Mouse (Mus musculus): ENCODE results near the gene Efcab8. TPM values are rescaled to one million over a fixed set of nuclear protein-coding genes. Genes with fewer than 3 reads are reported as not detected.
"Not testable (repeated sequence)": the region's sequence is repeated elsewhere in the genome, so short reads cannot be mapped to it uniquely, and the experiment has no call there.

Efcab8 gene
- polyA plus RNA-seq, 1 experiment = 0.10 TPM

GRCm38 (mm10) chr2:153822005-153822543 lies 42.3 kb downstream of the Efcab8 start:
- Histone ChIP-seq H3K4me1 (ENCODE audit: control insufficient read depth, insufficient read depth, insufficient read length, low read length) (no peaks in the 10 kb centered on the region), H3K36me3 (ENCODE audit: control insufficient read depth, insufficient read depth, low read length) (no peaks in the 10 kb centered on the region), H3K27me3 (ENCODE audit: control insufficient read depth, insufficient read depth, low read length) (no peaks in the 10 kb centered on the region), H3K27ac (ENCODE audit: insufficient read depth, low read depth, low read length) (no peak overlapping the region), H3K4me3 (ENCODE audit: low read depth, low read length) (no peak overlapping the region)
- 44% methylated on average over 2 of the region's 2 CpGs for WGBS
- no peak for TF ChIP-seq CTCF (IDR thresholded peaks at IDR 0.05; ENCODE audit: extremely low read depth, insufficient read length, insufficient replicate concordance, low read depth, low read length)

DNA sequence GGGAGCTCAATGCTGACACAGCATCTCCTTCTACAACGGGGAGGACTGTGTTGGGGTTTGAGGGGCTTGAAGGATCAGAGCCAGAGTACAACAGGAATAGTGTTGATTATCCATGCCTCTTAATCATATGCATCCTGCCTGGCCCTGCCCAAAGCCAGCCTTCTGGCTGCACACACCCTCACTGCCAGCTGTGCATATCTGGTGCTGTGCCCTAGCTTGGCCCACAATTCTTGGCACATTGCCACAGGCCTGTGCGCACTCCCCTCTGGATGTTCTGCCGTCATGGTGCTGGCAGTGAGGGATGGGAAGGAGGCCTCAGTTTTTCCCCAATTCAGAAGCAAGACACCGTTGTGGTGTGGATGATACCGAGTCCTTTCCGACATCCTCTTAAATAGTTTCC lies 44.9 kb downstream of the Efcab8 start:
- 62% methylated on average over 6 of the region's 6 CpGs for WGBS
- no peaks in the 10 kb centered on the region for H3K36me3 ChIP-seq (ENCODE audit: control insufficient read depth, insufficient read depth, low read length)
- no peaks in the 10 kb centered on the region for H3K4me1 ChIP-seq (ENCODE audit: control insufficient read depth, insufficient read depth, insufficient read length, low read length)
- no peak overlapping the region for H3K4me3 ChIP-seq (ENCODE audit: low read depth, low read length)
- H3K27ac ChIP-seq (ENCODE audit: insufficient read depth, low read depth, low read length) = no peak overlapping the region
- TF ChIP-seq CTCF (IDR thresholded peaks at IDR 0.05; ENCODE audit: extremely low read depth, insufficient read length, insufficient replicate concordance, low read depth, low read length) (no peak), POLR2A (IDR thresholded peaks at IDR 0.05; ENCODE audit: low read depth, low read length) (no peak)
- H3K27me3 ChIP-seq (ENCODE audit: control insufficient read depth, insufficient read depth, low read length) = no peaks in the 10 kb centered on the region

DNA sequence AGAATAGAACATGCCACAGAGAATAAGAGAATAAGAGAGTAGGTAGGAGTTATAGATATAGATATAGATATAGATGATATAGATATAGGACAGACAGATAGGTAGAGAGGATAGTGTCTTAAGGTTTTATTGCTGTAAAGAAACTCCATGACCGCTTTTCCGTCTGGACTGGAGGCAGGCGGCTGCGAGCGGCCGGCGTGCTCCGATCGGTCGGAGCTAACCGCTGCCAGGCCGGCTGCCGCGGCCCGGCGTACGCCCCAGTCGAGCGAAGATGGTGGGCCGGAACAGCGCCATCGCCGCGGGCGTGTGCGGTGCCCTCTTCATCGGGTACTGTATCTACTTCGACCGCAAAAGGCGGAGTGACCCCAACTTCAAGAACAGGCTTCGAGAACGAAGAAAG lies 46.2 kb downstream of the Efcab8 start:
- H3K27me3 ChIP-seq (ENCODE audit: control insufficient read depth, insufficient read depth, low read length); H3K4me1 ChIP-seq (ENCODE audit: control insufficient read depth, insufficient read depth, insufficient read length, low read length); H3K4me3 ChIP-seq (ENCODE audit: low read depth, low read length); H3K36me3 ChIP-seq (ENCODE audit: control insufficient read depth, insufficient read depth, low read length); H3K27ac ChIP-seq (ENCODE audit: insufficient read depth, low read depth, low read length): not testable (repeated sequence)
- WGBS = 62% methylated on average over 32 of the region's 32 CpGs

GRCm38 (mm10) chr2:153827171-153827830 lies 47.6 kb downstream of the Efcab8 start:
- 71% methylated on average over 8 of the region's 8 CpGs for WGBS
- Histone ChIP-seq H3K36me3 (ENCODE audit: control insufficient read depth, insufficient read depth, low read length) (no peaks in the 10 kb centered on the region), H3K4me3 (ENCODE audit: low read depth, low read length) (no peak overlapping the region), H3K27ac (ENCODE audit: insufficient read depth, low read depth, low read length) (no peak overlapping the region), H3K4me1 (ENCODE audit: control insufficient read depth, insufficient read depth, insufficient read length, low read length) (no peaks in the 10 kb centered on the region), H3K27me3 (ENCODE audit: control insufficient read depth, insufficient read depth, low read length) (no peaks in the 10 kb centered on the region)
- TF ChIP-seq POLR2A (IDR thresholded peaks at IDR 0.05; ENCODE audit: low read depth, low read length) (no peak), CTCF (IDR thresholded peaks at IDR 0.05; ENCODE audit: extremely low read depth, insufficient read length, insufficient replicate concordance, low read depth, low read length) (no peak)

- 75% methylated on average over 7 of the region's 7 CpGs for WGBS
- Histone ChIP-seq H3K36me3 (ENCODE audit: control insufficient read depth, insufficient read depth, low read length) (no peaks in the 10 kb centered on the region), H3K4me3 (ENCODE audit: low read depth, low read length) (no peak overlapping the region), H3K27ac (ENCODE audit: insufficient read depth, low read depth, low read length) (no peak overlapping the region), H3K27me3 (ENCODE audit: control insufficient read depth, insufficient read depth, low read length) (no peaks in the 10 kb centered on the region), H3K4me1 (ENCODE audit: control insufficient read depth, insufficient read depth, insufficient read length, low read length) (no peaks in the 10 kb centered on the region)
- TF ChIP-seq CTCF (IDR thresholded peaks at IDR 0.05; ENCODE audit: extremely low read depth, insufficient read length, insufficient replicate concordance, low read depth, low read length) (no peak), POLR2A (IDR thresholded peaks at IDR 0.05; ENCODE audit: low read depth, low read length) (no peak)
Observed at GRCm38 (mm10) chr2:153828704-153829103, 49.0 kb downstream of the Efcab8 start.

- H3K4me3 ChIP-seq (ENCODE audit: low read depth, low read length) = no peak overlapping the region
- H3K36me3 ChIP-seq (ENCODE audit: control insufficient read depth, insufficient read depth, low read length) = no peaks in the 10 kb centered on the region
- WGBS = 80% methylated on average over 8 of the region's 8 CpGs
- no peaks in the 10 kb centered on the region for H3K27me3 ChIP-seq (ENCODE audit: control insufficient read depth, insufficient read depth, low read length)
- no peak overlapping the region for H3K27ac ChIP-seq (ENCODE audit: insufficient read depth, low read depth, low read length)
- TF ChIP-seq POLR2A (IDR thresholded peaks at IDR 0.05; ENCODE audit: low read depth, low read length) (no peak), CTCF (IDR thresholded peaks at IDR 0.05; ENCODE audit: extremely low read depth, insufficient read length, insufficient replicate concordance, low read depth, low read length) (no peak)
- H3K4me1 ChIP-seq (ENCODE audit: control insufficient read depth, insufficient read depth, insufficient read length, low read length) = no peaks in the 10 kb centered on the region
Observed at GRCm38 (mm10) chr2:153833291-153833690, 53.6 kb downstream of the Efcab8 start.

DNA sequence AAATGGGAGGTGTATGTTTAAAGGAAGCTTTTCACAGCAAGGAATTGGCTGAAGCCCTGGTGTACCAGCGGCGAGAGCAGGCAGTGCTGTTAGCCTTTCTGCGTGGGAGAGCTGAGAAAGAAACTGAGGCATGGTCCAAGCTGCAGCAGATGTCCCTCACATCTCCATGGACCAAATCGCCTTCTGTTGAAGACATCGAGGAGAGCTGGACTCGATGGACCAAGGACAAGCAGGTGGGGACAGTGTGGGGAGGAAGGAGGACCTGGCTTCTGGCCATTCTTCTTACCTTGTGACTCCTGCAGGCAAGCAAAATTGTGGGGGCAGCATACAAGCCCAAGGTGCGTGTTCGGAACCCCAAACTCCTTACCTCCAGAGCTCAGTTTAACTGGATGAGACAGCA lies 63.1 kb downstream of the Efcab8 start:
- no peaks in the 10 kb centered on the region for H3K27me3 ChIP-seq (ENCODE audit: control insufficient read depth, insufficient read depth, low read length)
- TF ChIP-seq CTCF (IDR thresholded peaks at IDR 0.05; ENCODE audit: extremely low read depth, insufficient read length, insufficient replicate concordance, low read depth, low read length) (no peak), POLR2A (IDR thresholded peaks at IDR 0.05; ENCODE audit: low read depth, low read length) (no peak)
- H3K36me3 ChIP-seq (ENCODE audit: control insufficient read depth, insufficient read depth, low read length) = no peaks in the 10 kb centered on the region
- no peak overlapping the region for H3K27ac ChIP-seq (ENCODE audit: insufficient read depth, low read depth, low read length)
- H3K4me1 ChIP-seq (ENCODE audit: control insufficient read depth, insufficient read depth, insufficient read length, low read length) = no peaks in the 10 kb centered on the region
- H3K4me3 ChIP-seq (ENCODE audit: low read depth, low read length) = no peak overlapping the region
- WGBS = 73% methylated on average over 8 of the region's 8 CpGs

Measured in small intestine, adult 2 months (tissue).